1 mouse cellular context compared by ENCODE assay signal in the genomic region with DNA sequence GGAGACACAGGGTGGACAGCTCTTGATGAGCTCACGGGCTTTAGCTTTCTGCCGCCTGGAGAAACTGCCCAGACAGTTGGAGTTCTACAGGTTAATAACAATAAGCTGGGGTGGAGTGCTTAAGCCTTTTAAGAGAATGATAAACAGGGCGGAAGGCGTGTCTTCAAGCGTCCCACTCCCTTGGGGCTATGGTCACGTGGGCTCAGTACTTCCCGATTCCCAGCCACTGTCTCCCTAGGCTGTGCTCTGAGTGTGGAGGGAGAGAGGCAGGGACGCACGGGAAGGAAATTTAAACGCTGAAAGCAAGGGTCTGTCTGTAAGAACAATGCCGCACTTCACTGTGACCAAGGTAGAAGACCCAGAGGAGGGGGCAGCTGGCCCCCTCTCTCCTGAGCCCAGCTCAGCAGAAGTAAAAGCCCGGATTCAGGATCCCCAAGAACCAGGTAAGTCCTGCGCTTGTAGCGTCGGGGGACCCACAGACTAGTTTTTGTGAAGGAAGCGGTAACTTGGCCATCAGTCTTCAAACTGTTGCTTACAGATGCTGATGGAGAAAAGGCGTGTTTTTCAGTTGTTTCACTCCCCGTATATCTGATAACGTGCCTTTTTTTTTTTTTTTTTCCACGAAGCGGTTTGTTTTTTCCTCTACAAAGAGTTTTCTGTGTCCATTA.
TF ChIP-seq lines count a peak whose summit lies in the region.

No protein-coding gene starts in this region.

TF ChIP-seq in CH12.LX, 34 proteins besides CTCF, POLR2A, EP300 and RAD21:
- TF ChIP-seq USF2 (conservative IDR thresholded peaks at IDR 0.05; ENCODE audit: low read depth, low read length), result peak; percentile 69
- TF ChIP-seq ELF1 (IDR thresholded peaks at IDR 0.05; ENCODE audit: low read depth, low read length), result no peak
- peak; percentile 77 for TF ChIP-seq USF1 (IDR thresholded peaks at IDR 0.05; ENCODE audit: low read depth, low read length)
- peak; percentile 49; the same call in 1 of the 2 replicates for TF ChIP-seq MAX (IDR thresholded peaks at IDR 0.05; ENCODE audit: low read length)
- TF ChIP-seq BHLHE40 (IDR thresholded peaks at IDR 0.05; ENCODE audit: low read depth, low read length), result peak; percentile 26; the same call in 1 of the 2 replicates
- TF ChIP-seq ZMIZ1 (IDR thresholded peaks at IDR 0.05; ENCODE audit: low read depth, low read length), result no peak
- TF ChIP-seq E2F4 (IDR thresholded peaks at IDR 0.05; ENCODE audit: insufficient replicate concordance, low read depth, low read length), result no peak
- peak; percentile 77 for TF ChIP-seq ZNF384 (IDR thresholded peaks at IDR 0.05; ENCODE audit: low read depth, low read length)
TF ChIP-seq in CH12.LX: peak in this region for 5.
